Mouse (Mus musculus): ENCODE measurements around the gene Panx2.
A peak's percentile ranks its signal among the peaks of the same experiment; 100 is the strongest.

The Panx2 gene

GRCm38 (mm10) chr15:89075478-89076147 is 16.1 kb downstream of the Panx2 start:
- DNase-seq (ENCODE audit: low read depth, low spot score), result peak; percentile 78

GRCm38 (mm10) chr15:89076156-89076731 is 16.7 kb downstream of the Panx2 start:
- no peak for DNase-seq (ENCODE audit: low read depth, low spot score)

GRCm38 (mm10) chr15:89078208-89078836 is 18.8 kb downstream of the Panx2 start:
- no peak for DNase-seq (ENCODE audit: low read depth, low spot score)

- no peak for DNase-seq (ENCODE audit: low read depth, low spot score)
These were observed 24.4 kb downstream of the Panx2 start for GRCm38 (mm10) chr15:89083906-89084305.

- no peak for DNase-seq (ENCODE audit: low read depth, low spot score)
These were observed 25.3 kb downstream of the Panx2 start for GRCm38 (mm10) chr15:89084826-89085225.

- peak; percentile 91 for DNase-seq (ENCODE audit: low read depth, low spot score)
These were observed 29.2 kb downstream of the Panx2 start, which contains the start of gene Selenoo for GRCm38 (mm10) chr15:89088607-89089247. TSS of gene Selenoo (plus strand) at chr15:89089084.

- no peak for DNase-seq (ENCODE audit: low read depth, low spot score)
These were observed 29.9 kb downstream of the Panx2 start for GRCm38 (mm10) chr15:89089248-89090051.

GRCm38 (mm10) chr15:89090662-89091061 is 31.1 kb downstream of the Panx2 start:
- no peak for DNase-seq (ENCODE audit: low read depth, low spot score)

GRCm38 (mm10) chr15:89092181-89092580 is 32.6 kb downstream of the Panx2 start:
- DNase-seq (ENCODE audit: low read depth, low spot score), result no peak

GRCm38 (mm10) chr15:89097450-89097849 is 37.9 kb downstream of the Panx2 start:
- DNase-seq (ENCODE audit: low read depth, low spot score), result no peak

- no peak for DNase-seq (ENCODE audit: low read depth, low spot score)
These were observed 39.1 kb downstream of the Panx2 start for GRCm38 (mm10) chr15:89098616-89099015.

GRCm38 (mm10) chr15:89100823-89101222 is 41.3 kb downstream of the Panx2 start:
- DNase-seq (ENCODE audit: low read depth, low spot score), result no peak

- DNase-seq (ENCODE audit: low read depth, low spot score), result no peak
These were observed 43.1 kb downstream of the Panx2 start for GRCm38 (mm10) chr15:89102646-89103045.

GRCm38 (mm10) chr15:89103921-89104320 is 44.4 kb downstream of the Panx2 start:
- DNase-seq (ENCODE audit: low read depth, low spot score), result no peak

GRCm38 (mm10) chr15:89104425-89104824 is 44.9 kb downstream of the Panx2 start:
- DNase-seq (ENCODE audit: low read depth, low spot score), result no peak

- no peak for DNase-seq (ENCODE audit: low read depth, low spot score)
These were observed 46.5 kb downstream of the Panx2 start for GRCm38 (mm10) chr15:89106073-89106472.

- DNase-seq (ENCODE audit: low read depth, low spot score), result no peak
These were observed 47.4 kb downstream of the Panx2 start for GRCm38 (mm10) chr15:89106976-89107375.

GRCm38 (mm10) chr15:89110147-89110546 is 50.6 kb downstream of the Panx2 start:
- DNase-seq (ENCODE audit: low read depth, low spot score), result no peak

- no peak for DNase-seq (ENCODE audit: low read depth, low spot score)
These were observed 58.5 kb downstream of the Panx2 start for GRCm38 (mm10) chr15:89118007-89118406.

GRCm38 (mm10) chr15:89122649-89123366 is 63.3 kb downstream of the Panx2 start, which contains the start of gene Tubgcp6:
TSS of gene Tubgcp6 (minus strand) at chr15:89123112.
- DNase-seq (ENCODE audit: low read depth, low spot score), result peak; percentile 95
